Mouse (Mus musculus): Measurements from ENCODE around the gene Tmigd3. TPM values are rescaled to one million over a fixed set of nuclear protein-coding genes. Genes with fewer than 3 reads are reported as not detected.
"Not testable (repeated sequence)": the region's sequence is repeated elsewhere in the genome, so short reads cannot be mapped to it uniquely, and the experiment has no call there.

Gene Tmigd3
- total RNA-seq, 2 experiments from 2014 or later: 0.25 TPM; not detected in 1

- DNase-seq (ENCODE audit: low spot score in 2 of 2): no peak
Measured at GRCm38 (mm10) chr3:105900266-105900665, 29.6 kb downstream of the Tmigd3 start.

- DNase-seq (ENCODE audit: low spot score in 2 of 2): no peak
Measured at GRCm38 (mm10) chr3:105900716-105901115, 30.0 kb downstream of the Tmigd3 start.

DNA sequence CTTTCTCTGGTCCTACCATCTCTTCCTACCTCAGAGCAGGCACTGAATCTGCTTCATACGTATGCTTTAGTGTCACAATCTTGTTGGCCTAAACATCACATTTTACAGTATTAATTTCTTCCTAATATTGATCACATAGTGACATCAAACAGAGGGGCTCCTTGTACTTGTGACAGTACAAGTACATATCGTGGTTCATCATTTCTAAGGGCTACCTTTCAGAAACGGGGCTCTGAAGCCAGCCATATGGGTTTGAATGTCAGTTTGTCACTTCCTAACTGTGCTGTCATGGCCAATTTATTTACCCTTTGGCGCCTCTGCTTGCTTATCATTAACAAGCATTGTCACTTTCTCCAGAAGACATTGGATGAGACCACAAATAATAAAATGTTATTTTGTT, 30.8 kb downstream of the Tmigd3 start:
- DNase-seq (ENCODE audit: low spot score in 2 of 2): no peak

GRCm38 (mm10) chr3:105904213-105904612, 33.5 kb downstream of the Tmigd3 start:
- no peak for DNase-seq (ENCODE audit: low spot score in 2 of 2)

- DNase-seq (ENCODE audit: low spot score in 2 of 2): no peak
Measured at GRCm38 (mm10) chr3:105904721-105905120, 34.0 kb downstream of the Tmigd3 start.

- DNase-seq (ENCODE audit: low spot score in 2 of 2): no peak
Measured at GRCm38 (mm10) chr3:105907956-105908655, 37.4 kb downstream of the Tmigd3 start.

- no peak for DNase-seq (ENCODE audit: low spot score in 2 of 2)
Measured at GRCm38 (mm10) chr3:105908976-105909375, 38.3 kb downstream of the Tmigd3 start.

GRCm38 (mm10) chr3:105910519-105911190, 40.0 kb downstream of the Tmigd3 start:
- DNase-seq (ENCODE audit: low spot score in 2 of 2): no peak

DNA sequence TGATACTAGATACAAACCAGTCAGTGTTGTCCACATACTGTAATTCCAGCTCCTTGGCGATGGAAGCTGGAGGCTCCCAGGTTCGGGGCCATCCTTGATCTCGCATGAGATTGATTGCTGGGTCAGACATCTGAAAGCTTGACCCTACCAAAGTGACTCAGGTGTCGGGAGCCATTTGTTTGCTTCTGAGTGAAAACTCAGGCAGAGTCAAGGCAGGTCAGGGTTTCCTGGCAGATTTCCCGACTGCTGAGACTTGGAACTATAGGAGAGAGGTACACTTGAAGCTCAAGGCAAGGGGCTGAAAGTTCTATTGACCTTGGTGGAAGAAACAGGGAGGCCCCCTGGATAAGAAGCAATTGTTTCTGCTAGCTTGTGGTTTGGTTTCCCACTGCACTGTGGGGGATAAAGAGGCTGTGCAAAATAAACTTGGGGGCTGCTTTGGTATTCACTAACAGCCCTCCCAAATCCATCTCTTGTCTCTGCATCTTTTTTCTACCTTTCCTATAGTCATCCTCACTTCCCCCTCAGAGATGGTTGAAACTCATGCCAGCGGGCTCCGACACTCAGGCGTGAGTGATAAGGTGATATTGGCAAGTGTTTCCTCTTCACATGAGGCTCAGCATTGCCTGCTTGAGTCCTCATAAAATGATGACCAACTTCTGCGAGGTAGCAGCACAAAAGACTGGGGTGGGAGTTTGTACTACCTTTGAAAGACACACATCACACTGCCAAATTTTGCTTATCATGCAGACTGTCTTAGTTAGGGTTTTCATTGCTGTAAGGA, 41.6 kb downstream of the Tmigd3 start:
- DNase-seq (ENCODE audit: low spot score in 2 of 2): no peak

DNA sequence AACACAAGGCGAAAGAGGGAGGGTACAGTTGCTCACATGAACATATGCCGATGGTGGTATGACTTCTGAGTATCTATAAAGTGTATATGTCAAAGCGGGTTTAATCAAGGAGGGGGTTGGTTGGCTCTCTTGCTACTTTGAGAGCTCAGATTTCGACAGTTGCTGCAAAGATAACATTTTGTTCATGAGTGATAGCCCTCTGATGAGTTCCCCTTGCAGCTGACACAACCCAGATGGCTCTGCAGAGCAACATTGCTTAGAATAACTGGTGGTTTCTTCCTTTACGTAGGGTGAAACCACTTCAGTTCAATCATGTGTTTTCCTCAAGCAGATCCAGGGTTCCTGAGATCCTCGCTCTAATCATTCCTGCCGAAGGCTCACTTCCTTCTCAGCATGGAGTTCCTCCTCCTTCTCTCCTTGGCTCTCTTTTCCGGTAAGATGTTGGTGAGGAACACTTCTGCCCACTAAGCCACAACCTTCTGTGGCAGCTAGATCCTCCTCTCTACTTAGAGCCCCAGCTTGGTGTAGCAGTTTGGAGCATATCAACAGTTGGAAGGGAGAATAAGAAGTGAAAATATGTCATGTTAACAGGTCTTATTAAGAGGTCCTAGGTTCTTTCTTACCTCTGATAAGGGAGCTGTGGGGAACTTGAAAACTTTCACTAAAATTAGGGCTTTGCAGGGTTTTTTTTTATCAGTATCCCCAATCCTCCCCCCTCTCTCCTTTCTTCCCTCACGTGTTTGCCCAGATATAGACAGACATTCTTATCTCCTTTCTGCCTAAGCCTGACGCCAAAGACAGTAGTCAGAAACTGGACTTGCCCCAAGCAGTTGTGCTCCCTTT, 43.4 kb downstream of the Tmigd3 start:
- no peak for DNase-seq (ENCODE audit: low spot score in 2 of 2)

GRCm38 (mm10) chr3:105915281-105915680, 44.6 kb downstream of the Tmigd3 start:
- no peak for DNase-seq (ENCODE audit: low spot score in 2 of 2)

GRCm38 (mm10) chr3:105916455-105916854, 45.8 kb downstream of the Tmigd3 start:
- not testable (repeated sequence) for DNase-seq (ENCODE audit: low spot score in 2 of 2)

DNA sequence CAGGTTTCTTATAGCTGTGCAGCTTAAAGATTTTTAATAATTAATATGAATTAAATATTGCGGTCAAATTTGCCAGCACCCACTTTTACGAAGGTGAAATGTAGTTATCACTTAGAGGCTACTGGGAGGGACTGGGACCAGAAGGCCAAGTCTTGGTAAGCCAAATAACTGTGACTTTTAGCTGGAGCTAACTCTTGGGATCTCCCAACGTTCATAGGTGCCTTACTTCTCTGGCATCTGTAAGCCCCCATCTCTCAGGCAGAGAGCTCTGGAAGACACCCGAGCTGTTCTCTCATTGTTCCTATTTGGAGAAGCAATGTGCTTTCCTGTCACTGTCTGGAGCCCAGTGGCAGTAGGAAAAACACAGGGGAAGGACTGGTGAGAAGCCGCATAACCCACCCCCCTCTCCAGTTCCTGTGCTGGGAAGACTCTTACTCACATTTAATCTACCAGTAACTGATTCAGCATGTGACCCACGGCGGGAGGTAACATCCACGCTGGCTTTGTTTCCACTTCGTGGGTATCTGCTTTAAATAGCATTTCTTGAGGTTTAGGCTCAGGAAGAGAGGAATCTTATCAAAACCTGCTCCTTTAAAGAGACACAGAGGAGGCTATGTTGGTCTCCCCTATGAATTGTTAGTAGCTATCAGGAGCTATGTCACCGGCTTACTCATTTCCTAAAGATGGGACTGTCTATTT, 47.1 kb downstream of the Tmigd3 start:
- no peak for DNase-seq (ENCODE audit: low spot score in 2 of 2)

GRCm38 (mm10) chr3:105918355-105918745, 47.6 kb downstream of the Tmigd3 start:
- no peak for DNase-seq (ENCODE audit: low spot score in 2 of 2)

DNA sequence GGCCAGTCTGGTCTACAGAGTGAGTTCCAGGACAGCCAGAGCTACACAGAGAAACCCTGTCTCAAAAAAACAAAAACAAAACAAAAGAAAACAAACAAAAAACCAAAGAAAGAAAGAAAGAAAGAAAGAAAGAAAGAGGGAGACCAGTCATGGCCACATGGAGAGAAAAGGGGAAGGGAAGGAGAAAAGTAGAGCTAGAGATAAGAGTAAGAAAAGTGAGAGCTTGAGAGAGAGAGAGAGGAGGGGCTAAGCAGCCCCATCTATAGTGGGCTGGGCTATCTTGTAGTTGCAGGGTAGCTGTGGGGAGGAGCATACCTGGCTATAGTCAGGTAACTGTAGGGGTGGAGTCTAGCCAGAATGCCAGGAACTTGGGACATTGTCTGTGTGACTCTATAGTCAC, 50.0 kb downstream of the Tmigd3 start:
- not testable (repeated sequence) for DNase-seq (ENCODE audit: low spot score in 2 of 2)

DNA sequence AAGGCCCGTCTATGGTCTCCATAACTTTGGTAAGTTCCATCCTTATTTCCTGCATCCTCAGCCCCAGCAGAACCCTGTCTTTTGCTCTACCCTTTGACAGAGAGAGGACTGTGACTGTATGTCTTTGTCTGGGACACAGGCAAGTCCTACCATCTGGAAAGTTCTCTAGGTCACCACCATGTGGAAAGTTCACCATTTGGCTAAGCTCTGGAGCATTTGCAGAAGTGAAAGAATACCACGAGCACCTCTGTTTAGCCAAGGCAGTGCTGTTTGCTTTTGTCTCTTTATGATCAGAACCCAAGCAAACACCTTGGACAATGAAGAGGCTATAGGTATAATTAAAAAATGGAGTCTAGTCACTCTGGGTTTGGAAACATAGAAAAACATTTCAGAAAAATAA, 51.3 kb downstream of the Tmigd3 start:
- DNase-seq (ENCODE audit: low spot score in 2 of 2): no peak

GRCm38 (mm10) chr3:105924616-105925015, 53.9 kb downstream of the Tmigd3 start:
- no peak for DNase-seq (ENCODE audit: low spot score in 2 of 2)

GRCm38 (mm10) chr3:105927561-105928194, 57.0 kb downstream of the Tmigd3 start:
- DNase-seq (ENCODE audit: low spot score in 2 of 2): no peak

DNA sequence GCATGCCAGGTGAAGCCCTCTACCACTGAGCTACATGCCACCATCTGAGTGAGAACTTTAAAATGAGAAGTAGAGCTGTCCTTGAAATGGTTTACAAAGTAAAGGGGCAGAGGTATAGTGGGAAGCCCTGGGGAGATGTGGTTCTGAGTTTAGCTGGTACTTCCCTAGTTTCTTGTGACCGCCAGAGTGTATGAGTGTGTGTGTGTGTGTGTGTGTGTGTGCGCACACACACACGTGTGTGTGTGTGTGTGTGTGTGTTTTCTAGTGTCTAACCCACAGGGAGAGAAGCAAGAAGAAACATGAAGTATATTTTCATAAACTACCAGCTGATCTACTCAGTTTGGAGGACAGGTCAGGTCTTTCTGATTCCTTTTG, 57.5 kb downstream of the Tmigd3 start:
- DNase-seq (ENCODE audit: low spot score in 2 of 2): no peak

- no peak for DNase-seq (ENCODE audit: low spot score in 2 of 2)
Measured at GRCm38 (mm10) chr3:105928781-105929180, 58.1 kb downstream of the Tmigd3 start.
